Mouse (Mus musculus) CH12.LX (cell line): ENCODE results near the gene Mdk. TPM values are rescaled to one million over a fixed set of nuclear protein-coding genes. Genes with fewer than 3 reads are reported as not detected.

Experiments used
- DNase-seq: peaks from one replicate; pipeline ENCODE4 v3.0.0-alpha.2; 2013; ENCODE audit errors: extremely low read depth
- H3K27ac ChIP-seq: 2 replicates; pipeline ENCODE4 v1.5.1; 2012; ENCODE audit warnings: low read depth, mild to moderate bottlenecking, control low read depth, moderate library complexity; ENCODE audit not compliant: insufficient read depth
- H3K27me3 ChIP-seq: replicated peaks from 2 replicates; pipeline ENCODE3; 2012; ENCODE audit warnings: inconsistent platforms
- H3K36me3 ChIP-seq, 2 experiments: replicated peaks in 1 of 2; 2 replicates each; pipeline versions ENCODE3 to v1.6.1; 2012; ENCODE audit warnings: inconsistent platforms in 1 of 2, low read length in 1 of 2, mild to moderate bottlenecking in 1 of 2, mixed read lengths in 1 of 2, moderate library complexity in 1 of 2; ENCODE audit not compliant: control insufficient read depth in 1 of 2, insufficient read depth in 1 of 2
- H3K4me1 ChIP-seq, 2 experiments: 2 replicates each; pipeline ENCODE4 v1.6.1; 2012; ENCODE audit warnings: inconsistent platforms in 1 of 2, moderate library complexity in 1 of 2; ENCODE audit not compliant: insufficient read depth in 2 of 2, control insufficient read depth in 1 of 2
- H3K4me2 ChIP-seq: 2 replicates; pipeline ENCODE4 v1.6.1; 2012; ENCODE audit warnings: low read depth, mild to moderate bottlenecking, control low read depth; ENCODE audit not compliant: poor library complexity, insufficient read depth, severe bottlenecking
- H3K4me3 ChIP-seq, 3 experiments: fragments of 150-350 bp in 1 of 3; sonication (generic) in 1 of 3; replicated peaks in 1 of 3; 2 replicates each; pipeline versions ENCODE3 to v1.5.1; 2011 to 2012; ENCODE audit warnings: low read depth in 2 of 3, low read length in 2 of 3, mild to moderate bottlenecking in 2 of 3, moderate library complexity in 2 of 3, control low read depth in 1 of 3, improper control_type of control experiment in 1 of 3, inconsistent platforms in 1 of 3, mixed read lengths in 1 of 3; ENCODE audit not compliant: poor library complexity in 1 of 3
- H3K79me2 ChIP-seq: replicated peaks from 2 replicates; pipeline ENCODE4 v1.6.1; 2012; ENCODE audit warnings: mild to moderate bottlenecking, moderate library complexity; ENCODE audit not compliant: control insufficient read depth, poor library complexity, insufficient read depth, severe bottlenecking; ENCODE audit errors: extremely low read depth
- H3K9ac ChIP-seq: 2 replicates; pipeline ENCODE4 v1.6.1; 2012; ENCODE audit warnings: low read depth, mild to moderate bottlenecking, control low read depth, moderate library complexity; ENCODE audit not compliant: insufficient read depth
- H3K9me3 ChIP-seq: replicated peaks from 2 replicates; pipeline ENCODE3; 2012; ENCODE audit warnings: low read length, inconsistent platforms, mixed read lengths
- BHLHE40 ChIP-seq: IDR thresholded peaks from 2 replicates; pipeline ENCODE4 v1.6.1; 2011; ENCODE audit warnings: mild to moderate bottlenecking, low read depth, low read length, improper control_type of control experiment
- CHD1 ChIP-seq: IDR thresholded peaks from 2 replicates; pipeline ENCODE4 v1.6.1; 2012; ENCODE audit warnings: low read depth, low read length, improper control_type of control experiment, inconsistent platforms
- CTCF ChIP-seq, 2 experiments: IDR thresholded peaks in 1 of 2; conservative IDR thresholded peaks in 1 of 2; 2 replicates each; pipeline ENCODE4 v1.5.1; 2011 to 2012; ENCODE audit warnings: low read depth in 2 of 2, low read length in 2 of 2, improper control_type of control experiment in 1 of 2, inconsistent platforms in 1 of 2, mild to moderate bottlenecking in 1 of 2, moderate library complexity in 1 of 2
- E2F4 ChIP-seq: IDR thresholded peaks from 2 replicates; pipeline ENCODE4 v1.6.1; 2011; ENCODE audit warnings: low read depth, low read length, improper control_type of control experiment; ENCODE audit not compliant: insufficient replicate concordance
- ELF1 ChIP-seq: IDR thresholded peaks from 2 replicates; pipeline ENCODE4 v1.6.1; 2014; ENCODE audit warnings: low read depth, mild to moderate bottlenecking, inconsistent platforms, low read length, improper control_type of control experiment
- ETS1 ChIP-seq: conservative IDR thresholded peaks from 2 replicates; pipeline ENCODE4 v1.6.1; 2012; ENCODE audit warnings: low read depth, mild to moderate bottlenecking, inconsistent platforms, low read length, improper control_type of control experiment, moderate library complexity
- HCFC1 ChIP-seq: IDR thresholded peaks from 2 replicates; pipeline ENCODE4 v1.6.1; 2012; ENCODE audit warnings: low read depth, mild to moderate bottlenecking, inconsistent platforms, low read length, improper control_type of control experiment
- IRF4 ChIP-seq: IDR thresholded peaks from 2 replicates; pipeline ENCODE4 v1.6.1; 2014; ENCODE audit warnings: low read depth, mild to moderate bottlenecking, inconsistent platforms, low read length, improper control_type of control experiment
- JUN ChIP-seq: IDR thresholded peaks from 2 replicates; pipeline ENCODE4 v1.6.1; 2011; ENCODE audit warnings: low read depth, mild to moderate bottlenecking, low read length, improper control_type of control experiment, moderate library complexity; ENCODE audit not compliant: insufficient read depth
- JUND ChIP-seq: conservative IDR thresholded peaks from 2 replicates; pipeline ENCODE4 v1.6.1; 2011; ENCODE audit warnings: low read depth, low read length, improper control_type of control experiment
- KAT2A ChIP-seq: IDR thresholded peaks from 2 replicates; pipeline ENCODE4 v1.6.1; 2012; ENCODE audit warnings: low read length, improper control_type of control experiment, inconsistent platforms; ENCODE audit not compliant: insufficient replicate concordance
- MAX ChIP-seq: IDR thresholded peaks from 2 replicates; pipeline ENCODE4 v1.6.1; 2011; ENCODE audit warnings: low read length, improper control_type of control experiment
- MXI1 ChIP-seq: IDR thresholded peaks from 2 replicates; pipeline ENCODE4 v1.6.1; 2011; ENCODE audit warnings: mild to moderate bottlenecking, low read depth, low read length, improper control_type of control experiment
- MYC ChIP-seq: IDR thresholded peaks from 2 replicates; pipeline ENCODE4 v1.6.1; 2011; ENCODE audit warnings: low read depth, mild to moderate bottlenecking, improper control_type of control experiment, low read length
- NELFE ChIP-seq: IDR thresholded peaks from 2 replicates; pipeline ENCODE4 v1.6.1; 2011; ENCODE audit warnings: low read depth, low read length, improper control_type of control experiment
- PAX5 ChIP-seq: IDR thresholded peaks from 2 replicates; pipeline ENCODE4 v1.6.1; 2012; ENCODE audit warnings: low read length, inconsistent platforms, mixed read lengths
- RAD21 ChIP-seq: IDR thresholded peaks from 2 replicates; pipeline ENCODE4 v1.6.1; 2011; ENCODE audit warnings: low read depth, mild to moderate bottlenecking, low read length, improper control_type of control experiment, moderate library complexity
- RCOR1 ChIP-seq: conservative IDR thresholded peaks from 2 replicates; pipeline ENCODE4 v1.6.1; 2012; ENCODE audit warnings: low read depth, mild to moderate bottlenecking, inconsistent platforms, low read length, improper control_type of control experiment
- SMC3 ChIP-seq: IDR thresholded peaks from 2 replicates; pipeline ENCODE4 v1.6.1; 2011; ENCODE audit warnings: low read depth, low read length, improper control_type of control experiment
- TBP ChIP-seq: conservative IDR thresholded peaks from 2 replicates; pipeline ENCODE4 v1.6.1; 2011; ENCODE audit warnings: low read depth, low read length, improper control_type of control experiment
- TCF12 ChIP-seq: IDR thresholded peaks from 2 replicates; pipeline ENCODE4 v1.6.1; 2014; ENCODE audit warnings: low read depth, mild to moderate bottlenecking, inconsistent platforms, low read length, improper control_type of control experiment
- UBTF ChIP-seq: IDR thresholded peaks from 2 replicates; pipeline ENCODE4 v1.6.1; 2012; ENCODE audit warnings: low read depth, mild to moderate bottlenecking, inconsistent platforms, low read length, improper control_type of control experiment, moderate library complexity
- ZC3H11A ChIP-seq: IDR thresholded peaks from 2 replicates; pipeline ENCODE4 v1.6.1; 2012; ENCODE audit warnings: low read depth, mild to moderate bottlenecking, inconsistent platforms, low read length, improper control_type of control experiment
- ZKSCAN1 ChIP-seq: IDR thresholded peaks from 2 replicates; pipeline ENCODE4 v1.6.1; 2012; ENCODE audit warnings: low read depth, inconsistent platforms, low read length, improper control_type of control experiment, borderline replicate concordance
- dilution Hi-C: fragments of 300-500 bp; cut with MboI; formaldehyde crosslinking; loops from 2 replicates; pipeline ENCODE4 v1.14.3; 2020; ENCODE audit warnings: low sequenced_read_pairs; ENCODE audit not compliant: extremely low pct_unique_long_range_greater_than_20kb, extremely low pct_ligation_motif_present
- in situ Hi-C: fragments of 300-500 bp; cut with MboI; formaldehyde crosslinking; loops from 3 replicates; pipeline ENCODE4 v1.14.3; 2019; ENCODE audit warnings: low sequenced_read_pairs, low pct_ligation_motif_present, low pct_unique_long_range_greater_than_20kb, mixed read lengths
- polyA plus RNA-seq: library from polyadenylated mRNA; unstranded; fragments of >175 nt; gene quantifications from 2 replicates; pipeline ENCODE4 v1.2.1, GENCODE M21; 2012; ENCODE audit warnings: low read depth; ENCODE audit not compliant: insufficient read length
- total RNA-seq, 2 experiments: library from RNA; depleted of rRNA; stranded (reverse); fragments of 300-350 nt in 1 of 2; fragments of >200 nt in 1 of 2; gene quantifications; 2 replicates each; pipeline ENCODE4 v1.2.3; 2012 to 2014

The Mdk gene
- total and polyA plus RNA-seq, 3 experiments: 0.25 to 2.4 (median 0.34) TPM

DNA sequence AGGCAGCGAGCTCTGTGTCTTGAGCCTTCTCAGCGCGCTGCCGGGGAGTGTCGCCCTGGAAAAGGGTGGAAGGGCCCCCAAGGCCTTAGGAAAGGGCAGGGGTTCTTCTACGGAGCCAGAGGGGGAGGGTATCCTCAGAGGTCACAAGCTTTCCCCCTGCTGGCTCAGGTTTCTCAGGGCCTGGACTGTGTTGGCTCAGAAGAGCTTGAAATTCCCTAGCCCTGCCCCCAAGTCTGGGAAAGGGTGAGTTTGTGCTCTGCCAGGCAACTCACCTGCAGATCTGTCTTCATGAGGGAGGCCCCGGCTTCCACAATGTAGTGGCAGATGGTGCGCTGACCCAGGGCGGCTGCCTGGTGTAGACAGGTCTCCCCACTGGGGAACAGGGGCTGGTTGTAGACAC lies 1.4 kb upstream of the Mdk start:
- no peak for TF ChIP-seq JUN
- TF ChIP-seq HCFC1: no peak
- TF ChIP-seq ETS1: no peak
- no peak for TF ChIP-seq ELF1
- no peak for TF ChIP-seq MAX
- no peak for TF ChIP-seq JUND
- TF ChIP-seq NELFE: no peak
- no peak for TF ChIP-seq TCF12
- TF ChIP-seq UBTF: no peak
- no peak for TF ChIP-seq TBP
- TF ChIP-seq RCOR1: no peak
- no peak for TF ChIP-seq CTCF (conservative IDR thresholded peaks at IDR 0.05 in 1 of 2, IDR thresholded peaks at IDR 0.05 in 1 of 2; ENCODE audit: low read depth in 2 of 2, low read length in 2 of 2)
- TF ChIP-seq SMC3: no peak
- no peak for TF ChIP-seq RAD21
- no peak for TF ChIP-seq PAX5
- Histone ChIP-seq H3K9ac (no peak overlapping the region), H3K79me2 (no peaks in the 10 kb centered on the region), H3K36me3 (peaks cover 67 to 94% of the 10 kb centered on the region in 2 experiments), H3K9me3 (no peaks in the 10 kb centered on the region), H3K27me3 (no peaks in the 10 kb centered on the region), H3K4me2 (no peak overlapping the region), H3K4me1 (peaks cover 0 to 23% of the 10 kb centered on the region in 2 experiments; a peak in 2 of 4 replicates), H3K4me3 (no peak overlapping the region), H3K27ac (no peak overlapping the region)
- in situ Hi-C loops: no loop called here
- no peak for DNase-seq
- dilution Hi-C loops: no loop called here

DNA sequence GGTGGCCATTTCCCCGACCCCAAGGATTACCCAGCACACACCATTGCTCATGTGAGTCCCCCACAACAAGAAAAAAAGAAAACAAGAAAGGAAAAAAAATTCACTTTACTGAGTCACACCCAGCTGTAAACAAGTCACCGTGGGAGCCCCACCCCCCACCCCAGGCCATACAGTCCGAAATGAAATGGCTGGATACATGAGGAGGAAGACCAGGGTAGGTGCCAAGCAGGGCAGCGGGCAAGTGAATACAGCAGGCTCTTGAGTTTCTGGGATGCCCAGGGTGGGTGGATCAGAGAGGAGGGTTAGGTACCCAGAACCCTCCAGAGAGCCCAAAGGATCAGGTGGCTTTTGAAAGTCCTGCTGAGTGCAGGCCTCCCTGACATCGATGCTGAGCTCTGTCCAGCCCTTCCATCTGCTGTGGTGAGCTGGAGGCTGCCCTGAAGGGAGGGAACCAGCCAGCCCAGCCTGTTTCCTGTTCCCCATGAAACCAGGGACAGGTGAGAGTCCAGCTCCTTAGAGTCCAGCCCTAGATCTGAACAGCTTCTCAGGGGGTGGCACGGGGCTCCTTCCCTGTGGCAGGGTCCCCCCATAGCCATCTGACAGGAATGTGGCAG lies 747 bp upstream of the Mdk start:
- Histone ChIP-seq H3K27me3 (no peaks in the 10 kb centered on the region), H3K4me1 (peaks cover 0 to 23% of the 10 kb centered on the region in 2 experiments; a peak in 2 of 4 replicates), H3K4me2 (no peak overlapping the region), H3K9ac (no peak overlapping the region), H3K9me3 (no peaks in the 10 kb centered on the region), H3K36me3 (peaks cover 67 to 94% of the 10 kb centered on the region in 2 experiments), H3K79me2 (no peaks in the 10 kb centered on the region), H3K27ac (no peak overlapping the region), H3K4me3 (no peak overlapping the region)
- TF ChIP-seq CHD1 (no peak), JUN (no peak), MYC (no peak), TCF12 (no peak), KAT2A (no peak), E2F4 (no peak), MXI1 (no peak), UBTF (no peak), IRF4 (no peak), ZC3H11A (no peak), ZKSCAN1 (no peak), BHLHE40 (no peak), PAX5 (no peak), ETS1 (no peak), NELFE (no peak)
- dilution Hi-C loops (no loop called here), in situ Hi-C loops (no loop called here)
- DNase-seq: no peak
